Mouse (Mus musculus) G1E (cell line): ENCODE measurements around the gene Ttc38.

Experiments
- CTCF ChIP-seq: IDR thresholded peaks from 2 replicates; pipeline ENCODE4 v1.5.1; 2012; ENCODE audit warnings: low read depth, low read length, inconsistent platforms, mixed read lengths
- GATA1 ChIP-seq: IDR thresholded peaks from 2 replicates; pipeline ENCODE4 v1.6.1; 2012; ENCODE audit warnings: borderline replicate concordance, low read length, inconsistent platforms, mixed read lengths
- GATA2 ChIP-seq: IDR thresholded peaks from 2 replicates; pipeline ENCODE4 v1.6.1; 2012; ENCODE audit warnings: low read depth, low read length, inconsistent platforms, borderline replicate concordance
- TAL1 ChIP-seq: conservative IDR thresholded peaks from 2 replicates; pipeline ENCODE4 v1.6.1; 2012; ENCODE audit warnings: low read depth, low read length, inconsistent platforms, mixed read lengths

DNA sequence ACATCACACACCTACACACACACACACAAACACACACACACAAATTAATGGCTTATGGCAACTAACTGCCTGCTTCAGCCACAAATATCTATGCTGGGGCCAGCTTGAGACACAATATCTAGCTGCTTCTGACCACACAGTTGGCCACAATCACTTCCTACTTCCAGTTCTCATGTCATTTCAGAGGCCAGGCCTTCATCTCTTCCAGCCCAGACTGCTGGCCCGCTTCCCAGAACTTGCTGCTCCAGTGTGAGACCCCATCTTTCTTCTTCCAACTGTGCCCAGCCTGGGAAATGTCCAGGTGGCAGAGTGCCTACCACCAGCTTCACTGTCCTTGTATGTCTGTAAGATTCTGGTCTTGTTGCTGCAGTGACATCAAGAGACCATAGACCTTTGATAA lies 39.3 kb upstream of the Ttc38 start:
- TF ChIP-seq CTCF (no peak), GATA1 (no peak), TAL1 (no peak), GATA2 (no peak)
